Mouse (Mus musculus): Measurements from ENCODE around the gene Hus1b. TPM values are rescaled to one million over a fixed set of nuclear protein-coding genes. Genes with fewer than 3 reads are reported as not detected.

Gene Hus1b
- polyA plus RNA-seq, 2 experiments, result 0.06 TPM; not detected in 1

DNA sequence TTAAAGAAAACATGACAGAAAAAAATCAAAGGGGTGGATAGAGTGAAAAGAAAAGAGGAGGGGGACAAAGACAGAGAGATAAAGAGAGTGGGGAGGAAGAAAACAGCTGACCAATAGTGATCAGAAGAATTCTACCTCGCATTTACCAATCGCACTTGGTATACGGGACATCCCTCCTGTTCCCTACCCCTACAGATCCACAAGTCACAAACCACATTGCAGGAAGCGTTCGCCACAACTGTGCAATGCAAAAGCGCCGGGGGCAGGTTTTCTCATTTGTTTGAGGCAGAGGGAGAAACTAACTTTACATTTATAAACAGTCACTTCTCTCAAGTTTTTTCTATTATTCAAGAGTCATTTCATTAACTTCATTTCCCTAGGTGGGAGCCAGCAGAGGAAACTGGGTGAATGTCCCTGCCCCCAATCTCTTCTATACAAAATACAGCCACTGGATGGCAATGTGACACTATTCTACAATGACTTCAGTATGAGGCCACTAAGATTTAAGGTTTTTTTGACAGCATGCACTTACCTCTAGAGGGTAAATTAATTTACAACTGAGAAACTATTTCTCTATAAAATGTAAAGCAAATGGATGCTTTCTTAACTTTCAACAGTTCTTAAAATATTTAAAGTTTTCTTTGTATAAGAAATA is 46.0 kb downstream of the Hus1b start:
- ATAC-seq (ENCODE audit: insufficient read depth) (no peak), DNase-seq (ENCODE audit: low read depth in 3 of 3, low spot score in 3 of 3) (peak in 1 of 3 experiments; percentile 4)
- no peak overlapping the region for H3K4me3 ChIP-seq (ENCODE audit: insufficient read depth in 1 of 2, low read depth in 2 of 2, low read length in 2 of 2)
- no peak overlapping the region for H3K27ac ChIP-seq
- no peak overlapping the region for H3K4me2 ChIP-seq (ENCODE audit: low read depth)
- H3K36me3 ChIP-seq (replicated peaks; ENCODE audit: control insufficient read depth, insufficient read depth, low read depth), result peaks cover 4% of the 10 kb centered on the region
- H3K27me3 ChIP-seq (ENCODE audit: control insufficient read depth, insufficient read depth, low read length), result no peaks in the 10 kb centered on the region
- TF ChIP-seq EP300 (IDR thresholded peaks at IDR 0.05; ENCODE audit: low read depth), result no peak
- TF ChIP-seq CTCF (IDR thresholded peaks at IDR 0.05; ENCODE audit: low read depth), result peak; percentile 40; the same call in 1 of the 2 replicates
- H3K4me1 ChIP-seq (replicated peaks; ENCODE audit: control insufficient read depth in 2 of 2, insufficient read depth in 2 of 2, low read length in 1 of 2), result no peaks in the 10 kb centered on the region
- H3K9ac ChIP-seq (replicated peaks), result no peak overlapping the region
- WGBS (ENCODE audit: insufficient replicate concordance), result 70% methylated on average over 7 of the region's 7 CpGs
- H3K9me3 ChIP-seq (ENCODE audit: control insufficient read depth, low read length), result no peaks in the 10 kb centered on the region

Other genes starting within 250 kb of the Hus1b start
- gene Irf4, start 198.5 kb downstream of the Hus1b start, polyA plus RNA-seq (2012; rRNA removed), result 0.06 and 0.08 TPM in 2 replicates
- gene Irf4, start 198.5 kb downstream of the Hus1b start, polyA plus RNA-seq (2014; fragmentation: Nextera tagmentation; extraction: Ambion mirVana), result 0.09 and 0.11 TPM in 2 replicates
- 4.4 and 7.0 TPM in 2 replicates for gene Exoc2, start 26.3 kb upstream of the Hus1b start, polyA plus RNA-seq (2012; rRNA removed)
- 13.8 and 14.8 TPM in 2 replicates for gene Exoc2, start 26.3 kb upstream of the Hus1b start, polyA plus RNA-seq (2014; fragmentation: Nextera tagmentation; extraction: Ambion mirVana)
- not detected in 2 replicates for gene Gm5447, start 26.4 kb upstream of the Hus1b start, polyA plus RNA-seq (2012; rRNA removed)
- gene Gm5447, start 26.4 kb upstream of the Hus1b start, polyA plus RNA-seq (2014; fragmentation: Nextera tagmentation; extraction: Ambion mirVana), result not detected in 2 replicates